Mouse (Mus musculus) C2C12 (cell line): ENCODE results near the gene Uqcr10.

ENCODE experiments used
- CTCF ChIP-seq: IDR thresholded peaks from one replicate; pipeline ENCODE4 v1.5.1; 2011; ENCODE audit not compliant: control insufficient read depth, insufficient read depth, insufficient read length
- MAX ChIP-seq: IDR thresholded peaks from one replicate; pipeline ENCODE4 v1.6.1; 2011; ENCODE audit warnings: mild to moderate bottlenecking, control low read depth
- MYOD1 ChIP-seq: IDR thresholded peaks from one replicate; pipeline ENCODE4 v1.6.1; 2011; ENCODE audit warnings: low read depth; ENCODE audit not compliant: control insufficient read depth, insufficient read length

- no peak for TF ChIP-seq CTCF
- TF ChIP-seq MAX = no peak
- TF ChIP-seq MYOD1 = no peak
Measured at GRCm38 (mm10) chr11:4721728-4722127, 17.6 kb upstream of the Uqcr10 start.
